Mouse (Mus musculus) embryonic fibroblast, embryonic 13.5 days (primary cell): ENCODE data around the gene Kif6.

Source experiments
- CTCF ChIP-seq: IDR thresholded peaks from 2 replicates; pipeline ENCODE4 v1.5.1; 2011; ENCODE audit warnings: mild to moderate bottlenecking, control low read depth, low read length, moderate library complexity, borderline replicate concordance; ENCODE audit not compliant: insufficient read depth
- POLR2A ChIP-seq: IDR thresholded peaks from 2 replicates; pipeline ENCODE4 v1.6.1; 2011; ENCODE audit warnings: low read depth, mild to moderate bottlenecking, control low read depth, low read length, moderate library complexity

GRCm38 (mm10) chr17:49690607-49691454 is 75.9 kb downstream of the Kif6 start:
- no peak for TF ChIP-seq CTCF
- no peak for TF ChIP-seq POLR2A
